Mouse (Mus musculus): ENCODE data around the gene Kank1. TPM values are rescaled to one million over a fixed set of nuclear protein-coding genes. Genes with fewer than 3 reads are reported as not detected.

The Kank1 gene
- polyA plus RNA-seq, 1 experiment from 2014 or later = 37.7 TPM

DNA sequence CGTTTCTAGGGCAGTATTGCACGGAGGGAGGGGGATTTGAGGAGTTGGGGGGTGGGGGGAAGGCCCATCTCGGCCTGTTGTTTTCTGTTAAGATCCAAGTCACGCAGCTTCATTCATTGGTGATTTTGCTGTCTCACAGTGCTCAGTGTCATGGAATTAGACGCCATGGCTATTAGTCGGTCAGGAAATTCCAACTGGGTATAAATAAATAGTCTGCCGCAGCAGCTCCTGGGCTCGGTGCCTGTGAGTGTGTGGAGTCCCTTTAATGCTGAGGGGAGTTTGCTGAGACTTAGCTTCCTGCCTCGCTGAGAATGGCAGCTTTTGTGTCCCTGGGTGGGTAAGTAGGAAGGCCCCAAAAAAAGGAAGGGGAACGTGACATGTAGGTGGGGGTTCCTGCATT is 158.3 kb downstream of the Kank1 start:
- peak; percentile 79 for ATAC-seq (ENCODE audit: insufficient read depth, low FRiP score)
- Histone ChIP-seq H3K4me2 (ENCODE audit: low read depth, low read length) (peak overlapping the region; percentile 37), H3K27ac (ENCODE audit: low read length) (peak overlapping the region; percentile 79), H3K4me3 (replicated peaks; ENCODE audit: low read length) (0 out of 2 replicates have a peak overlapping the region, but pooled peaks have one; percentile 3), H3K36me3 (ENCODE audit: control insufficient read depth, insufficient read depth, low read length) (no peaks in the 10 kb centered on the region), H3K9me3 (replicated peaks; ENCODE audit: control insufficient read depth, low read length) (no peaks in the 10 kb centered on the region), H3K9ac (ENCODE audit: low read length) (peak overlapping the region; percentile 57; the same call in 1 of the 2 replicates), H3K4me1 (ENCODE audit: control insufficient read depth, insufficient read depth, low read length) (peaks cover 22% of the 10 kb centered on the region), H3K27me3 (ENCODE audit: control insufficient read depth, insufficient read depth, low read length) (no peaks in the 10 kb centered on the region)
- WGBS = 8% methylated on average over 10 of the region's 10 CpGs

DNA sequence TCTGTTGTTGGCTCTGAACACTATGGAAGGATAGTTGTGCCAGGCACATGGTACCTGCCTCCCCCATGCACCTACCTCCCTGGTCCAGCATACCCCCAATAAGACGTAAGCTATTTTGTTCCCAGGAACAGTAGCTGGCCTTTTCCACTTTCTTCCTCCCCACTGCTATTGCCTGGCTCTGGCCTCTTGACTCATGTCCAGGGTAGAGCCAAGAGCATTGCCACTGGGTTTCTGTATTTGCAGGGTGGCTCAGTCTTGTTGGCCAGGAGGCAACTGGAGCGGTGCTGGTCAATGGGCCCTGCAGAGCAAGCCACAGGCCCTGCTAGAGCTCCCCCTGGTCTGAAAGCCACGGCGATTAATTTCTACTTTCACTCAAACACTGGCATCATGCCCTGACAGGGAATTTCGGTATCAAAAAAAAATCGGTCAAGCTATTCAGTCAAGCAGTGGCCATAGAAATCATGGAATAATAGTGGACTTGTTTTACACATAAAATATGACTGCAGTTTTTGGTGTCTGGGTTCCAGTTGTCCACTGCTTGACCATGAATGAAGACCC is 160.0 kb downstream of the Kank1 start:
- Histone ChIP-seq H3K9ac (ENCODE audit: low read length) (no peak overlapping the region), H3K4me2 (ENCODE audit: low read depth, low read length) (no peak overlapping the region), H3K9me3 (replicated peaks; ENCODE audit: control insufficient read depth, low read length) (no peaks in the 10 kb centered on the region), H3K36me3 (ENCODE audit: control insufficient read depth, insufficient read depth, low read length) (no peaks in the 10 kb centered on the region), H3K27me3 (ENCODE audit: control insufficient read depth, insufficient read depth, low read length) (no peaks in the 10 kb centered on the region), H3K27ac (ENCODE audit: low read length) (no peak overlapping the region), H3K4me3 (replicated peaks; ENCODE audit: low read length) (no peak overlapping the region), H3K4me1 (ENCODE audit: control insufficient read depth, insufficient read depth, low read length) (peaks cover 37% of the 10 kb centered on the region)
- WGBS = 83% methylated on average over 6 of the region's 6 CpGs
- no peak for ATAC-seq (ENCODE audit: insufficient read depth, low FRiP score)

DNA sequence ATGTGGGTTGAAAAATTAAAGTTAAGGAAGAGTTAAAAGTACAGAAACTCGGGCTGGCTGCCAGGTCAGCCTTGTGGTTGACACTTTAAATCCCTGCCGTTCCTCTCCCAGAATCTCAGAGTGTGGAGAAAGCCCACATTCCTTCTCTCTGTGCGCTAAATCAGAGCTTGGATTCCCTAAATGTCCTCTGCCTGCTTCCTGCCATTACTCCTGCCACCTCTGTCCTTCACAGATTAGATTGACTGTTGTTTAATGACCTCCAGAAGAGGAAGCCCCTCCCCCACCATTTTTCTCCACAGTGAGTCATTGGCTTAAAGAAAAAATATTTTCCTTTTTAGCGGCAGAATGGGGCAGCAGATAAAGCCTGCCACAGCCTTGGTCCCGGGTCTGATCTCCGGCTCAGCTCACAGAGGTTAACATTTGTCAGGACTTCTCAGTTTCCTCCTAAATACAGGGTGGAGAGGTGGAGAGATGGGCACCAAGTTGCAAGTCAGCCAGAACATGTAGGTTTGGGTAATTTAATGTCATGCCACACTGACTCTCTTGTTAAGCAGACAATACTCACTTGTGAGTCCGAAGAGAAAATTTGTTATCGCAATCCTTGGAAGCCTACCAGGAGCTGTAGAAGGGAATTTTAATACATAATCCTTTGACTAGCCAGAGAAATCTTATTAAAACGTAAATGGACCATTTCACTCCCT is 162.9 kb downstream of the Kank1 start:
- H3K4me2 ChIP-seq (ENCODE audit: low read depth, low read length) = peak overlapping the region; percentile 49
- peaks cover 40% of the 10 kb centered on the region for H3K4me1 ChIP-seq (ENCODE audit: control insufficient read depth, insufficient read depth, low read length)
- H3K27me3 ChIP-seq (ENCODE audit: control insufficient read depth, insufficient read depth, low read length) = no peaks in the 10 kb centered on the region
- H3K4me3 ChIP-seq (replicated peaks; ENCODE audit: low read length) = peak overlapping the region; percentile 20
- 7% methylated on average over 9 of the region's 9 CpGs for WGBS
- peak overlapping the region; percentile 86 for H3K27ac ChIP-seq (ENCODE audit: low read length)
- peak overlapping the region; percentile 52; the same call in 1 of the 2 replicates for H3K9ac ChIP-seq (ENCODE audit: low read length)
- no peaks in the 10 kb centered on the region for H3K36me3 ChIP-seq (ENCODE audit: control insufficient read depth, insufficient read depth, low read length)
- H3K9me3 ChIP-seq (replicated peaks; ENCODE audit: control insufficient read depth, low read length) = no peaks in the 10 kb centered on the region
- peak; percentile 37; the same call in 1 of the 2 replicates for ATAC-seq (ENCODE audit: insufficient read depth, low FRiP score)

DNA sequence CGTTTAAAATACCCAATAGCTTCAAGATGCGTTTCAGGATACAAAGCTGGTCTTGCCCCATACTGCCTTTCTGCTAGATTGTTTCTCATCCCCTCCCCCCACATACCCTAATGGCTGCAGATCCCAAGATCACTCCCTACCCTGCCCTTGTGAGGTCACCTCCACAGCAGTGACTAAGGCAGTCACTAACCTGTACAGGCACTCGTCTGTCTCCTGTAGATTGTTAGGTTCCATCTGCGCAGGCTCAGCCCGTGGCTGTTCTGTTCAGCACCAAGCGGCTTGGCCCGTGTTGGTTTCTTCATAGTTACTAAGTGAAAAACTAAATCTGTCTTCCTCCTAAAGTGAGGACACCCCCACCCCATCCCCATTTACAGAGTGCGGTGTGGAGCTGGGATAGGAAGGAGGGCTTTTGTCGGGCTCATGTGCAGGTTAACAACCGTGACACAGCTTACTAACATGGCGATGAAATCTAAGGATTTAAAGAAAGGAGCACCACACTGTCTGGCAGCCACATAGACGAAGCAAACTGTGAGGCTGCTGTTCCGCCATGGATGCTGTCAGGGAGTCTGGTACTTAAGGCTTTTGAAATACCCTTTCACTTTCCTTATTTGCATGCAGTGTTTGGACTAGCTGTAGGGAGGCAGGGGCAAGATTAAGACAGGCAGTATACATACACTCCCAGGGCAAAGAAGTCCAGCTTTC is 163.6 kb downstream of the Kank1 start:
- Histone ChIP-seq H3K9ac (ENCODE audit: low read length) (peak overlapping the region; percentile 40), H3K4me2 (ENCODE audit: low read depth, low read length) (peak overlapping the region; percentile 49), H3K27ac (ENCODE audit: low read length) (peak overlapping the region; percentile 86), H3K4me3 (replicated peaks; ENCODE audit: low read length) (peak overlapping the region; percentile 20), H3K4me1 (ENCODE audit: control insufficient read depth, insufficient read depth, low read length) (peaks cover 36% of the 10 kb centered on the region), H3K27me3 (ENCODE audit: control insufficient read depth, insufficient read depth, low read length) (no peaks in the 10 kb centered on the region), H3K9me3 (replicated peaks; ENCODE audit: control insufficient read depth, low read length) (no peaks in the 10 kb centered on the region), H3K36me3 (ENCODE audit: control insufficient read depth, insufficient read depth, low read length) (no peaks in the 10 kb centered on the region)
- ATAC-seq (ENCODE audit: insufficient read depth, low FRiP score) = peak; percentile 73; the same call in 1 of the 2 replicates
- 24% methylated on average over 13 of the region's 13 CpGs for WGBS

DNA sequence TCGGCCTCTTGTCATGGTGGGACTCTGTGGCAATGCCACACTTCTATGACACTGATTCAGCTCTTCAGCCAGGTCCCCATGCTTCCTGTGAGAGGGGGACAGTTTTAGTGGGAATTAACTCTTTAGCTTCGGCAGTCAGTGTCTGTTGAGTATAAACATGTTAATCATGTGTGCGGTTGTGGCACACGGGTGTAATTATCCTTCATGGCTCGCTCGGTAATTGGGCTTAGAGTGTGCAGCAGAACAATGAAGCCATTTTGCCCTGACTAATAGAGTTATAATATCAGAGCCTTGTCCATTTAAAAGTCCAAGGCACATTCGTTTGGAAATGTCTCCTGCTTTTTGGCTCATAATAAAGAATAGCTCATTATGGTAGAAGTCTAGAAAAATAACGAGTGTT is 164.7 kb downstream of the Kank1 start:
- Histone ChIP-seq H3K27ac (ENCODE audit: low read length) (peak overlapping the region; percentile 86), H3K36me3 (ENCODE audit: control insufficient read depth, insufficient read depth, low read length) (no peaks in the 10 kb centered on the region), H3K9ac (ENCODE audit: low read length) (no peak overlapping the region), H3K4me2 (ENCODE audit: low read depth, low read length) (no peak overlapping the region), H3K27me3 (ENCODE audit: control insufficient read depth, insufficient read depth, low read length) (no peaks in the 10 kb centered on the region), H3K4me3 (replicated peaks; ENCODE audit: low read length) (no peak overlapping the region), H3K4me1 (ENCODE audit: control insufficient read depth, insufficient read depth, low read length) (peaks cover 41% of the 10 kb centered on the region), H3K9me3 (replicated peaks; ENCODE audit: control insufficient read depth, low read length) (no peaks in the 10 kb centered on the region)
- WGBS = 69% methylated on average over 8 of the region's 8 CpGs
- ATAC-seq (ENCODE audit: insufficient read depth, low FRiP score) = no peak

DNA sequence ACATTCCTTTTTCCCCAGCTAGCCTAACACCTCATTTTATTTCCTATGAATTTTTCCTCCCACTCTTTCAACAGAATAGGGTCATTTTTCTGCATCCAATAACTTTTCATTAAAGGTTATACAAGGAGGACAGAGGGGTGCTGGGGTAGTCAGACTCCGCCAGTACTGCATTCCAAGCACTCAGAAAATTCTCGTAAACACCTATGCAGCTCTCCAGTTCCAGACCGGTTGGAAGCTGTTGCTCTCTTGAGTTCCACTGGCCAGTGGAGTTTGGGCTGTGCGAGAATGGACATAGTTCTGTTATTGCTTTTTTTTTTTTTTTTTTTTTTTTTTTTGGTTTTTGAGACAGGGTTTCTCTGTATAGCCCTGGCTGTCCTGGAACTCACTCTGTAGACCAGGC is 167.4 kb downstream of the Kank1 start:
- Histone ChIP-seq H3K4me1 (ENCODE audit: control insufficient read depth, insufficient read depth, low read length) (peaks cover 51% of the 10 kb centered on the region), H3K27ac (ENCODE audit: low read length) (no peak overlapping the region), H3K9ac (ENCODE audit: low read length) (no peak overlapping the region), H3K9me3 (replicated peaks; ENCODE audit: control insufficient read depth, low read length) (no peaks in the 10 kb centered on the region), H3K4me2 (ENCODE audit: low read depth, low read length) (no peak overlapping the region), H3K36me3 (ENCODE audit: control insufficient read depth, insufficient read depth, low read length) (0 out of 2 replicates have a peak, but pooled peaks cover 1% of the 10 kb centered on the region), H3K27me3 (ENCODE audit: control insufficient read depth, insufficient read depth, low read length) (no peaks in the 10 kb centered on the region), H3K4me3 (replicated peaks; ENCODE audit: low read length) (no peak overlapping the region)
- ATAC-seq (ENCODE audit: insufficient read depth, low FRiP score) = no peak
- 85% methylated on average over 4 of the region's 4 CpGs for WGBS

DNA sequence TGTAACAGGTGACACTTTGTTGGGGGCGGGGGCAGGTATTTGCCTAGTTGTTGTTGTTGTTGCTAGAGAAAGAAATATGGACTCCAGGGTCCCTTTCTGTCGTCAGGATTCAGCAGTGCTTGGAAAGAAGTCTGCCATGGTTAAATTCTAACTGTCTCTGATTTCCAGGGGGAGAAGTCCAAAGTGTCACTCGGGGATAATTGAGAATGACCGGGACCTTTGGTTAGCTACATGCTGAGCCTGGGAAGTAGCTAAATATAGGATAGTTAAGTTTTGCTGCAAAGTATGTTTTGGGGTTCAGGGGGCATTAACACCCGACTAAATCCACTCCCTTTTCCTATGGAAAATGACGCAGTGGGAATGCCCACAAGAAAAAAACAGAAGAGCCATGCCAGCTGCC is 169.2 kb downstream of the Kank1 start:
- Histone ChIP-seq H3K27me3 (ENCODE audit: control insufficient read depth, insufficient read depth, low read length) (no peaks in the 10 kb centered on the region), H3K4me2 (ENCODE audit: low read depth, low read length) (peak overlapping the region; percentile 78), H3K36me3 (ENCODE audit: control insufficient read depth, insufficient read depth, low read length) (peaks cover 18% of the 10 kb centered on the region), H3K4me1 (ENCODE audit: control insufficient read depth, insufficient read depth, low read length) (peaks cover 33% of the 10 kb centered on the region), H3K4me3 (replicated peaks; ENCODE audit: low read length) (peak overlapping the region; percentile 52; the same call in 1 of the 2 replicates), H3K9me3 (replicated peaks; ENCODE audit: control insufficient read depth, low read length) (0 out of 2 replicates have a peak, but pooled peaks cover 3% of the 10 kb centered on the region), H3K9ac (ENCODE audit: low read length) (peak overlapping the region; percentile 74), H3K27ac (ENCODE audit: low read length) (peak overlapping the region; percentile 93)
- WGBS = 42% methylated on average over 6 of the region's 6 CpGs
- ATAC-seq (ENCODE audit: insufficient read depth, low FRiP score) = no peak

DNA sequence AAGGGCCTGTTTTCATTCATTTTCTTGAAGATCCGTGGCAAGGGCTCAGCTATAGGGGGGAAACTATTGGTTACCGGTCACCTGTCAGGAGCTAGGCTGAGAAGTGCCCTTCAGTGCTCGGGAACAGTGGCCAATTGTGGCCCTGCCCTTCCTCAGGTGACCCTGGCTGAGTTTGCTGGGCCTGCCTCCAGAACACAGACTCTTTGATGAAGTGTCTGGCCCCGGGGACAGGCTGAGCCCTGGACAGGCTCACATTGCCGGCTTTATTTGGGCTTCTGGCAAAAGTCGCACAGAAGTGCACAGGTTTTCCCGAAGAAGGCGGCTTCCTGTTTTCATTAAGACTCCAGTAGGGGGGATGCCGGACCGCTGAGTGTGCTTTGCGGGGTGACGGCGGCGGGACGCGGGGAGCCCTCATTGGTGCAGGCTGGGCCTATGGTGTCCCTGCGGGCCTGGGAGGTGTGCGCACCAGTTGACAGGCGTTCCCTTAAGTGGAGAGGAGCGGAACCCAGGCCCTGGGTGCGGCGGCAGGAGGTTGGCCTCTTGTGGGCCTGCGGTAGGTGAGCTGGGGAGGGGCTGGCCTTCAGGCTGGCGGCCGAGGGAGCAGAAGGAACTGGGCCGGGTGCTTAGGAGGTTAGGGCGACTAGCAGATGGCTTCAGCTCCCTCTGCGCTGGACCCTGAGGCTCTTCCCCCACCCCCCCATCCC is 169.9 kb downstream of the Kank1 start:
- Histone ChIP-seq H3K36me3 (ENCODE audit: control insufficient read depth, insufficient read depth, low read length) (peaks cover 23% of the 10 kb centered on the region), H3K4me2 (ENCODE audit: low read depth, low read length) (peak overlapping the region; percentile 78), H3K27ac (ENCODE audit: low read length) (peak overlapping the region; percentile 93), H3K27me3 (ENCODE audit: control insufficient read depth, insufficient read depth, low read length) (no peaks in the 10 kb centered on the region), H3K4me3 (replicated peaks; ENCODE audit: low read length) (peak overlapping the region; percentile 52), H3K9ac (ENCODE audit: low read length) (peak overlapping the region; percentile 74), H3K4me1 (ENCODE audit: control insufficient read depth, insufficient read depth, low read length) (peaks cover 30% of the 10 kb centered on the region), H3K9me3 (replicated peaks; ENCODE audit: control insufficient read depth, low read length) (0 out of 2 replicates have a peak, but pooled peaks cover 3% of the 10 kb centered on the region)
- peak; percentile 91 for ATAC-seq (ENCODE audit: insufficient read depth, low FRiP score)
- 2% methylated on average over 28 of the region's 28 CpGs for WGBS
